ENCODE assay signal across 8 mouse cellular contexts in the genomic region with DNA sequence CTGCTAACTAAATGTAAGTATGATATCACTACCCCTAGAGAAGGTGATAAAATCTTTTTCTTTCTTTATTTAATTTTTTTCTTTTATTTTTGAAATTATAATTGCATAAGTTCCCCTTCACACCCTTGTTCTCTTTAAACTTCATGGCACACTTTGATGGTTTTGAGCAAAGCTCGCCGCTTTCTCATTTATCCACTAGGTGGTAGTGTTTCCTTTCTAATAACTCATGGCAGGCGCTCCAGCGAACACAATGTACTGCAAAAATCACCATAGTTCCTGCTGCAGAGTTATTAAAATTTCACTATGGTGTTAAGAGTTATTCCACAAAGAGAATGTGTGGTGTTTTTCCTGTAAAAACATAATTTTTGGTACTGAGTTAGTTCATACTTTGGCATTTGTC. TPM values are rescaled to one million over a fixed set of nuclear protein-coding genes. Genes with fewer than 3 reads are reported as not detected.
DNase-seq lines count a peak whose midpoint lies in the region; ATAC-seq lines count a peak whose summit lies in the region.

No protein-coding gene starts in this region.

- no peaks in the 10 kb centered on the region; the same call in 1 of the 2 replicates for H3K27me3 ChIP-seq in splenic B cell, adult 2 months (ENCODE audit: control insufficient read depth, insufficient read depth, low read length, poor library complexity, severe bottlenecking)

- DNase-seq in adrenal gland, adult (ENCODE audit: inconsistent age in 2 of 2, low spot score in 1 of 2), result peak; percentile 9 to 76
- DNase-seq in adrenal gland, adult 8-10 months, result no peak
- DNase-seq in A20 (ENCODE audit: low read depth, low spot score), result peak; percentile 75
- DNase-seq in cerebellum, adult 11 months, result peak; percentile 6
- DNase-seq in frontal cortex, adult 2 months (ENCODE audit: extremely low spot score in 1 of 2, low spot score in 1 of 2), result peak; percentile 39 to 85
- DNase-seq in kidney, postnatal 36 days, result peak; percentile 35 to 45
- peak; percentile 50 for DNase-seq in splenic B cell, adult 2 months (ENCODE audit: low read depth, low spot score)

- ATAC-seq in megakaryocyte progenitor cell, adult 5-6 weeks (replicated peaks; ENCODE audit: poor library complexity), result peak; percentile 85

- no peaks in the 10 kb centered on the region for H3K36me3 ChIP-seq in splenic B cell, adult 2 months (ENCODE audit: control insufficient read depth, insufficient read depth, low read length, poor library complexity, severe bottlenecking)

RNA-seq across cellular contexts. Expression of gene Frg1, which starts 26.7 kb away (rescaled TPM):
- total RNA-seq in adrenal gland, adult 8-10 months (2022), result 10 to 100 TPM; 47.2 to 58.5 (median 52.7) TPM
- polyA plus RNA-seq in frontal cortex, adult 2 months (2012; rRNA removed), result 28.5 and 30.9 TPM in 2 replicates
- 145 and 160 TPM in 2 replicates for total RNA-seq in megakaryocyte progenitor cell, adult 5-6 weeks (2015)
- 154 and 174 TPM in 2 replicates for total RNA-seq in megakaryocyte progenitor cell, adult 5-6 weeks (2017)
